ENCODE assay signal across 8 mouse cellular contexts in genomic region chr15:83727626-83728025, GRCm38 (mm10). TPM values are rescaled to one million over a fixed set of nuclear protein-coding genes. Genes with fewer than 3 reads are reported as not detected.
A peak's percentile ranks its signal among the peaks of the same experiment; 100 is the strongest.
DNase-seq lines count a peak whose midpoint lies in the region; ATAC-seq and TF ChIP-seq lines count a peak whose summit lies in the region.
"Had no signal": no experiment of that assay in that cellular context is flagged by ENCODE, and none has a peak within 500 bp of the region (broad histone marks: within the 10 kb centered on the region; RNA-seq: fewer than 3 reads in every experiment).

No protein-coding gene starts in this region.

- H3K27me3 ChIP-seq in liver, postnatal 0 days (ENCODE audit: insufficient read depth, low read length) = peaks cover 48% of the 10 kb centered on the region
- H3K27me3 ChIP-seq in small intestine, adult 2 months (ENCODE audit: control insufficient read depth, insufficient read depth, low read length) = peaks cover 20% of the 10 kb centered on the region

- intact Hi-C loops in gastrocnemius, postnatal 14 days (cut with DNase I; ENCODE audit: low total_unique reads) = loop anchor here (2.0 to 10.0 kb wide), 2 partner anchors 63 to 93 kb away; no protein-coding TSS in a partner anchor

- DNase-seq in layer of hippocampus, adult 2 months (ENCODE audit: low spot score in 2 of 2) = peak; percentile 33 to 49
- no peak for DNase-seq in layer of hippocampus, adult 9-10 months (ENCODE audit: low spot score)
- DNase-seq in Muller cell, postnatal 12 days (ENCODE audit: inconsistent ontology term) = peak; percentile 30
- DNase-seq in brain, embryonic 14.5 days (ENCODE audit: low read depth) = peak; percentile 70
- peak; percentile 57 for DNase-seq in gastrocnemius, postnatal 14 days
- peak; percentile 68 for DNase-seq in liver, postnatal 0 days

- no peaks in the 10 kb centered on the region for H3K36me3 ChIP-seq in liver, postnatal 0 days (replicated peaks; ENCODE audit: insufficient read depth, low read length)
- H3K36me3 ChIP-seq in small intestine, adult 2 months (ENCODE audit: control insufficient read depth, insufficient read depth, low read length) = no peaks in the 10 kb centered on the region

- peak; percentile 81 for TF ChIP-seq CTCF in layer of hippocampus, adult 2 months (conservative IDR thresholded peaks at IDR 0.05)
- TF ChIP-seq CTCF in brain, embryonic 14.5 days (IDR thresholded peaks at IDR 0.05; ENCODE audit: borderline replicate concordance, extremely low read depth, insufficient read depth, insufficient read length) = peak; percentile 78
- peak; percentile 74 for TF ChIP-seq CTCF in liver, postnatal 0 days (IDR thresholded peaks at IDR 0.05; ENCODE audit: low read depth)
- TF ChIP-seq CTCF in small intestine, adult 2 months (IDR thresholded peaks at IDR 0.05; ENCODE audit: extremely low read depth, insufficient read length, insufficient replicate concordance, low read depth, low read length) = peak; percentile 59; the same call in 1 of the 2 replicates

- no peak for TF ChIP-seq POLR2A in brain, embryonic 14.5 days (IDR thresholded peaks at IDR 0.05; ENCODE audit: borderline replicate concordance, extremely low read depth, insufficient read depth, insufficient read length, poor library complexity, severe bottlenecking)
- TF ChIP-seq POLR2A in small intestine, adult 2 months (IDR thresholded peaks at IDR 0.05; ENCODE audit: low read depth, low read length) = no peak

- H3K4me1 ChIP-seq in liver, postnatal 0 days (ENCODE audit: insufficient read depth) = 0 out of 2 replicates have a peak, but pooled peaks cover 8% of the 10 kb centered on the region
- H3K4me1 ChIP-seq in small intestine, adult 2 months (ENCODE audit: control insufficient read depth, insufficient read depth, insufficient read length, low read length) = 0 out of 2 replicates have a peak, but pooled peaks cover 3% of the 10 kb centered on the region

- no peak overlapping the region for H3K4me3 ChIP-seq in layer of hippocampus, adult 2 months
- no peak overlapping the region for H3K4me3 ChIP-seq in liver, postnatal 0 days (ENCODE audit: low read depth, low read length)
- no peak overlapping the region for H3K4me3 ChIP-seq in small intestine, adult 2 months (ENCODE audit: low read depth, low read length)

- WGBS in liver, postnatal 0 days (ENCODE audit: insufficient replicate concordance) = 23% methylated on average over 3 of the region's 3 CpGs
- 32% methylated on average over 3 of the region's 3 CpGs for WGBS in small intestine, adult 2 months

- H3K27ac ChIP-seq in layer of hippocampus, adult 2 months = no peak overlapping the region
- no peak overlapping the region for H3K27ac ChIP-seq in liver, postnatal 0 days (ENCODE audit: low read depth)
- no peak overlapping the region for H3K27ac ChIP-seq in small intestine, adult 2 months (ENCODE audit: insufficient read depth, low read depth, low read length)
- H3K27ac ChIP-seq: macrophage had no signal

- no peak for ATAC-seq in liver, postnatal 0 days

- no peak for TF ChIP-seq EP300 in liver, postnatal 0 days (IDR thresholded peaks at IDR 0.05; ENCODE audit: low read depth)

- H3K9me3 ChIP-seq in liver, postnatal 0 days (ENCODE audit: low read length) = no peaks in the 10 kb centered on the region

- no peak overlapping the region for H3K9ac ChIP-seq in liver, postnatal 0 days (replicated peaks)

- H3K4me2 ChIP-seq in liver, postnatal 0 days (ENCODE audit: low read depth, low read length) = no peak overlapping the region

RNA-seq across cellular contexts. Expression of gene Scube1, which starts 2.8 kb away (rescaled TPM):
- total RNA-seq in layer of hippocampus, adult 2 months (2021) = 10 to 100 TPM; 20.4 to 20.9 TPM
- 15.1 and 24.7 TPM in 2 replicates for polyA plus RNA-seq in brain, embryonic 14.5 days (2012; rRNA removed)
- total RNA-seq in gastrocnemius, postnatal 14 days (2021) = 1 to 10 TPM; 1.2 to 1.7 TPM
- 0.25 and 0.41 TPM in 2 replicates for polyA plus RNA-seq in liver, postnatal 0 days (2015; fragmentation: Nextera tagmentation; extraction: Ambion mirVana)
- polyA plus RNA-seq in small intestine, adult 2 months (2012; rRNA removed) = 10.5 and 19.3 TPM in 2 replicates
- polyA plus RNA-seq: macrophage had no signal

RNA-seq across cellular contexts. Expression of gene Mpped1, which starts 51.6 kb away (rescaled TPM):
- total RNA-seq in layer of hippocampus, adult 2 months (2021) = 100 to 1,000 TPM; 164 to 170 TPM
- 51.5 and 124 TPM in 2 replicates for polyA plus RNA-seq in brain, embryonic 14.5 days (2012; rRNA removed)
- not detected for total RNA-seq in gastrocnemius, postnatal 14 days (2021)
- polyA plus RNA-seq in liver, postnatal 0 days (2015; fragmentation: Nextera tagmentation; extraction: Ambion mirVana) = not detected in 2 replicates
- polyA plus RNA-seq in small intestine, adult 2 months (2012; rRNA removed) = not detected in 2 replicates
- polyA plus RNA-seq: macrophage had no signal

Comparison
In these comparisons a context has a peak if more than half of its experiments do, and no peak if none do; other contexts are left out.
1. RNA of gene Mpped1, which starts 51.6 kb away (polyA plus RNA-seq): 51.5 to 124 TPM in brain, embryonic 14.5 days; not detected in liver, postnatal 0 days and not detected in small intestine, adult 2 months; every median in the first group is over 10 times any median in the second.
2. Peak in every context shown above with its lines, with median percentiles within 50 percentile points of each other: CTCF ChIP-seq.